Mouse (Mus musculus) testis, postnatal 10 days (tissue): ENCODE data around the gene Camk2g.

Experiments
- DNase-seq: peaks from one replicate; pipeline ENCODE4 v3.0.0; 2021; ENCODE audit warnings: low spot score

Camk2g gene

GRCm38 (mm10) chr14:20785231-20785630 is 8.7 kb downstream of the Camk2g start:
- DNase-seq: no peak

- DNase-seq: no peak
These were observed 9.2 kb downstream of the Camk2g start for GRCm38 (mm10) chr14:20784708-20785107.

- no peak for DNase-seq
These were observed 10.4 kb downstream of the Camk2g start for GRCm38 (mm10) chr14:20783526-20783925.

- no peak for DNase-seq
These were observed 11.0 kb downstream of the Camk2g start for GRCm38 (mm10) chr14:20782860-20783259.

- DNase-seq: no peak
These were observed 13.7 kb downstream of the Camk2g start for GRCm38 (mm10) chr14:20780217-20780616.

GRCm38 (mm10) chr14:20778496-20778895 is 15.4 kb downstream of the Camk2g start:
- DNase-seq: no peak

GRCm38 (mm10) chr14:20775661-20776060 is 18.2 kb downstream of the Camk2g start:
- DNase-seq: no peak

- DNase-seq: no peak
These were observed 20.5 kb downstream of the Camk2g start for GRCm38 (mm10) chr14:20773410-20773809.

GRCm38 (mm10) chr14:20772808-20773207 is 21.1 kb downstream of the Camk2g start:
- no peak for DNase-seq

GRCm38 (mm10) chr14:20771941-20772340 is 21.9 kb downstream of the Camk2g start:
- DNase-seq: no peak

GRCm38 (mm10) chr14:20768581-20768980 is 25.3 kb downstream of the Camk2g start:
- DNase-seq: no peak

- no peak for DNase-seq
These were observed 26.0 kb downstream of the Camk2g start for GRCm38 (mm10) chr14:20767936-20768335.

- DNase-seq: peak; percentile 96
These were observed 28.1 kb downstream of the Camk2g start for GRCm38 (mm10) chr14:20765642-20766258.

- DNase-seq: no peak
These were observed 28.9 kb downstream of the Camk2g start for GRCm38 (mm10) chr14:20764942-20765341.

GRCm38 (mm10) chr14:20758768-20759435 is 35.0 kb downstream of the Camk2g start:
- DNase-seq: no peak

- DNase-seq: no peak
These were observed 36.4 kb downstream of the Camk2g start for GRCm38 (mm10) chr14:20757370-20757907.

GRCm38 (mm10) chr14:20753792-20754191 is 40.1 kb downstream of the Camk2g start:
- no peak for DNase-seq

- DNase-seq: no peak
These were observed 43.4 kb downstream of the Camk2g start for GRCm38 (mm10) chr14:20750503-20750902.

- DNase-seq: no peak
These were observed 44.3 kb downstream of the Camk2g start for GRCm38 (mm10) chr14:20749494-20750051.

GRCm38 (mm10) chr14:20748388-20748787 is 45.5 kb downstream of the Camk2g start:
- DNase-seq: no peak

GRCm38 (mm10) chr14:20746935-20747334 is 47.0 kb downstream of the Camk2g start:
- no peak for DNase-seq

- no peak for DNase-seq
These were observed 50.3 kb downstream of the Camk2g start for GRCm38 (mm10) chr14:20743614-20744013.

- DNase-seq: no peak
These were observed 52.6 kb downstream of the Camk2g start for GRCm38 (mm10) chr14:20741301-20741700.
